Mouse (Mus musculus) intestine, embryonic 15.5 days (tissue): ENCODE results near the gene Lyz2. TPM values are rescaled to one million over a fixed set of nuclear protein-coding genes. Genes with fewer than 3 reads are reported as not detected.

Experiments
- ATAC-seq: fragments of 200-750 bp; cut with Nextera tagmentation; 2 replicates; pipeline ENCODE4 v1.8.0; 2017; ENCODE audit warnings: moderate TSS enrichment, moderate library complexity
- H3K27ac ChIP-seq: fragments of 300-500 bp; sonication (generic); 2 replicates; pipeline ENCODE4 v1.5.1; 2015; ENCODE audit warnings: mild to moderate bottlenecking, inconsistent platforms
- H3K27me3 ChIP-seq: fragments of 300-500 bp; sonication (generic); replicated peaks from 2 replicates; pipeline ENCODE4 v1.6.1; 2015; ENCODE audit warnings: inconsistent platforms
- H3K36me3 ChIP-seq: fragments of 300-500 bp; sonication (generic); 2 replicates; pipeline ENCODE4 v1.6.1; 2015; ENCODE audit warnings: inconsistent platforms
- H3K4me1 ChIP-seq: fragments of 300-500 bp; sonication (generic); replicated peaks from 2 replicates; pipeline ENCODE4 v1.6.1; 2015; ENCODE audit warnings: inconsistent platforms
- H3K4me2 ChIP-seq: fragments of 300-500 bp; sonication (generic); replicated peaks from 2 replicates; pipeline ENCODE4 v1.6.1; 2015; ENCODE audit warnings: mild to moderate bottlenecking, inconsistent platforms
- H3K4me3 ChIP-seq: fragments of 300-500 bp; sonication (generic); replicated peaks from 2 replicates; pipeline ENCODE4 v1.5.1; 2015; ENCODE audit warnings: inconsistent platforms
- H3K9ac ChIP-seq: fragments of 300-500 bp; sonication (generic); 2 replicates; pipeline ENCODE4 v1.6.1; 2015; ENCODE audit warnings: inconsistent platforms
- H3K9me3 ChIP-seq: fragments of 300-500 bp; sonication (generic); 2 replicates; pipeline ENCODE4 v1.6.1; 2016; ENCODE audit warnings: inconsistent platforms
- WGBS: fragments of 180-500 bp; shearing (Covaris S2); methylation state at CpG from one replicate; pipeline ENCODE4 v1.1.7; 2015; 5-methylcytosine and 5-hydroxymethylcytosine counted together
- polyA plus RNA-seq: library from polyadenylated mRNA; unstranded; fragments of >200 nt; fragmentation: Nextera tagmentation; extraction: Ambion mirVana; gene quantifications from 2 replicates; pipeline ENCODE4 v1.2.1, GENCODE M21; 2015

The Lyz2 gene
- 97.1 and 105 TPM in 2 replicates for polyA plus RNA-seq

GRCm38 (mm10) chr10:117282049-117282448 is at the start of gene Lyz2:
Gene Lyz2 (minus strand): TSS chr10:117282321.
- Histone ChIP-seq H3K4me3 (no peak within 1 kb of the TSS), H3K9me3 (no peaks in the 10 kb centered on the region), H3K27me3 (no peaks in the 10 kb centered on the region), H3K36me3 (no peaks in the 10 kb centered on the region), H3K4me2 (peak within 1 kb of the TSS; percentile 1; the same call in 1 of the 2 replicates), H3K9ac (no peak within 1 kb of the TSS), H3K27ac (peak within 1 kb of the TSS; percentile 67; the same call in 1 of the 2 replicates), H3K4me1 (no peaks in the 10 kb centered on the region)
- peak; percentile 69; the same call in 1 of the 2 replicates for ATAC-seq
- 37% methylated on average over 4 of the region's 4 CpGs for WGBS

- WGBS = 75% methylated on average over 5 of the region's 5 CpGs
- no peaks in the 10 kb centered on the region for H3K4me1 ChIP-seq
Measured at GRCm38 (mm10) chr10:117330521-117330920, 48.4 kb upstream of the Lyz2 start.

GRCm38 (mm10) chr10:117323782-117324181 is 41.7 kb upstream of the Lyz2 start:
- ATAC-seq = no peak

More at GRCm38 (mm10) chr10:117330521-117330920, 48.4 kb upstream of the Lyz2 start:
- H3K27me3 ChIP-seq = no peaks in the 10 kb centered on the region
- H3K9ac ChIP-seq = no peak overlapping the region
- no peak for ATAC-seq
- no peaks in the 10 kb centered on the region for H3K9me3 ChIP-seq
- H3K4me2 ChIP-seq = no peak overlapping the region
- H3K27ac ChIP-seq = no peak overlapping the region
- no peak overlapping the region for H3K4me3 ChIP-seq
- H3K36me3 ChIP-seq = no peaks in the 10 kb centered on the region

GRCm38 (mm10) chr10:117322630-117323029 is 40.5 kb upstream of the Lyz2 start:
- H3K27ac ChIP-seq = no peak overlapping the region
- WGBS = 95% methylated on average over 5 of the region's 5 CpGs
- ATAC-seq = no peak
- H3K4me3 ChIP-seq = no peak overlapping the region
- no peaks in the 10 kb centered on the region for H3K9me3 ChIP-seq
- H3K4me2 ChIP-seq = no peak overlapping the region
- H3K27me3 ChIP-seq = no peaks in the 10 kb centered on the region
- no peak overlapping the region for H3K9ac ChIP-seq
- H3K36me3 ChIP-seq = no peaks in the 10 kb centered on the region
- no peaks in the 10 kb centered on the region for H3K4me1 ChIP-seq

More at GRCm38 (mm10) chr10:117323782-117324181, 41.7 kb upstream of the Lyz2 start:
- Histone ChIP-seq H3K4me3 (no peak overlapping the region), H3K9me3 (no peaks in the 10 kb centered on the region), H3K27me3 (no peaks in the 10 kb centered on the region), H3K9ac (no peak overlapping the region), H3K4me2 (no peak overlapping the region), H3K36me3 (no peaks in the 10 kb centered on the region), H3K27ac (no peak overlapping the region), H3K4me1 (no peaks in the 10 kb centered on the region)
- 88% methylated on average over 7 of the region's 7 CpGs for WGBS

GRCm38 (mm10) chr10:117320571-117320981 is 38.5 kb upstream of the Lyz2 start:
- no peak for ATAC-seq
- no peaks in the 10 kb centered on the region for H3K27me3 ChIP-seq
- 83% methylated on average over 3 of the region's 3 CpGs for WGBS
- H3K36me3 ChIP-seq = no peaks in the 10 kb centered on the region
- no peak overlapping the region for H3K4me2 ChIP-seq
- no peak overlapping the region for H3K27ac ChIP-seq
- no peak overlapping the region for H3K9ac ChIP-seq
- H3K4me1 ChIP-seq = no peaks in the 10 kb centered on the region
- no peak overlapping the region for H3K4me3 ChIP-seq
- H3K9me3 ChIP-seq = no peaks in the 10 kb centered on the region

- no peak for ATAC-seq
- Histone ChIP-seq H3K27ac (no peak overlapping the region), H3K9ac (no peak overlapping the region), H3K27me3 (no peaks in the 10 kb centered on the region), H3K36me3 (no peaks in the 10 kb centered on the region), H3K4me1 (no peaks in the 10 kb centered on the region), H3K4me2 (no peak overlapping the region), H3K4me3 (no peak overlapping the region), H3K9me3 (no peaks in the 10 kb centered on the region)
- WGBS = 87% methylated on average over 11 of the region's 11 CpGs
Measured at GRCm38 (mm10) chr10:117316391-117316790, 34.3 kb upstream of the Lyz2 start.

- Histone ChIP-seq H3K27me3 (no peaks in the 10 kb centered on the region), H3K9ac (no peak overlapping the region), H3K4me2 (no peak overlapping the region), H3K4me1 (no peaks in the 10 kb centered on the region), H3K4me3 (no peak overlapping the region), H3K9me3 (no peaks in the 10 kb centered on the region), H3K36me3 (no peaks in the 10 kb centered on the region), H3K27ac (no peak overlapping the region)
- WGBS = 92% methylated on average over 2 of the region's 2 CpGs
- ATAC-seq = no peak
Measured at GRCm38 (mm10) chr10:117313133-117313532, 31.0 kb upstream of the Lyz2 start.

- Histone ChIP-seq H3K27ac (no peak overlapping the region), H3K27me3 (no peaks in the 10 kb centered on the region), H3K9me3 (no peaks in the 10 kb centered on the region), H3K4me1 (no peaks in the 10 kb centered on the region), H3K4me2 (no peak overlapping the region), H3K36me3 (no peaks in the 10 kb centered on the region), H3K9ac (no peak overlapping the region), H3K4me3 (no peak overlapping the region)
- WGBS = 84% methylated on average over 8 of the region's 8 CpGs
- no peak for ATAC-seq
Measured at GRCm38 (mm10) chr10:117312168-117312567, 30.0 kb upstream of the Lyz2 start.

GRCm38 (mm10) chr10:117304371-117304770 is 22.2 kb upstream of the Lyz2 start:
- Histone ChIP-seq H3K4me3 (no peak overlapping the region), H3K4me1 (no peaks in the 10 kb centered on the region), H3K9ac (no peak overlapping the region), H3K9me3 (no peaks in the 10 kb centered on the region), H3K4me2 (no peak overlapping the region), H3K27ac (no peak overlapping the region), H3K36me3 (no peaks in the 10 kb centered on the region), H3K27me3 (no peaks in the 10 kb centered on the region)
- WGBS = 79% methylated on average over 5 of the region's 5 CpGs
- no peak for ATAC-seq

- Histone ChIP-seq H3K4me3 (no peak overlapping the region), H3K9ac (no peak overlapping the region), H3K36me3 (no peaks in the 10 kb centered on the region), H3K27me3 (no peaks in the 10 kb centered on the region), H3K4me1 (no peaks in the 10 kb centered on the region), H3K4me2 (no peak overlapping the region), H3K9me3 (no peaks in the 10 kb centered on the region), H3K27ac (no peak overlapping the region)
- no peak for ATAC-seq
- WGBS = 83% methylated on average over 1 of the region's 1 CpGs
Measured at GRCm38 (mm10) chr10:117301688-117302087, 19.6 kb upstream of the Lyz2 start.

GRCm38 (mm10) chr10:117299901-117300520 is 17.9 kb upstream of the Lyz2 start:
- no peaks in the 10 kb centered on the region for H3K4me1 ChIP-seq

GRCm38 (mm10) chr10:117299106-117299505 is 17.0 kb upstream of the Lyz2 start:
- ATAC-seq = no peak
- no peak overlapping the region for H3K4me2 ChIP-seq
- no peak overlapping the region for H3K9ac ChIP-seq
- no peaks in the 10 kb centered on the region for H3K4me1 ChIP-seq
- H3K27me3 ChIP-seq = no peaks in the 10 kb centered on the region
- H3K36me3 ChIP-seq = no peaks in the 10 kb centered on the region
- 66% methylated on average over 4 of the region's 4 CpGs for WGBS
- H3K9me3 ChIP-seq = no peaks in the 10 kb centered on the region
- no peak overlapping the region for H3K4me3 ChIP-seq
- no peak overlapping the region for H3K27ac ChIP-seq

More at GRCm38 (mm10) chr10:117299901-117300520, 17.9 kb upstream of the Lyz2 start:
- no peak overlapping the region for H3K27ac ChIP-seq
- no peak for ATAC-seq
- H3K9ac ChIP-seq = no peak overlapping the region
- H3K4me3 ChIP-seq = no peak overlapping the region
- H3K36me3 ChIP-seq = no peaks in the 10 kb centered on the region
- 52% methylated on average over 5 of the region's 5 CpGs for WGBS
- H3K4me2 ChIP-seq = no peak overlapping the region
- H3K27me3 ChIP-seq = no peaks in the 10 kb centered on the region
- H3K9me3 ChIP-seq = no peaks in the 10 kb centered on the region

- WGBS = 81% methylated on average over 6 of the region's 6 CpGs
- Histone ChIP-seq H3K27ac (no peak overlapping the region), H3K36me3 (no peaks in the 10 kb centered on the region), H3K9me3 (no peaks in the 10 kb centered on the region), H3K9ac (no peak overlapping the region), H3K27me3 (no peaks in the 10 kb centered on the region), H3K4me1 (no peaks in the 10 kb centered on the region), H3K4me2 (no peak overlapping the region), H3K4me3 (no peak overlapping the region)
- ATAC-seq = no peak
Measured at GRCm38 (mm10) chr10:117298336-117298735, 16.2 kb upstream of the Lyz2 start.
